10 mouse cellular contexts compared by ENCODE assay signal in the genomic region with DNA sequence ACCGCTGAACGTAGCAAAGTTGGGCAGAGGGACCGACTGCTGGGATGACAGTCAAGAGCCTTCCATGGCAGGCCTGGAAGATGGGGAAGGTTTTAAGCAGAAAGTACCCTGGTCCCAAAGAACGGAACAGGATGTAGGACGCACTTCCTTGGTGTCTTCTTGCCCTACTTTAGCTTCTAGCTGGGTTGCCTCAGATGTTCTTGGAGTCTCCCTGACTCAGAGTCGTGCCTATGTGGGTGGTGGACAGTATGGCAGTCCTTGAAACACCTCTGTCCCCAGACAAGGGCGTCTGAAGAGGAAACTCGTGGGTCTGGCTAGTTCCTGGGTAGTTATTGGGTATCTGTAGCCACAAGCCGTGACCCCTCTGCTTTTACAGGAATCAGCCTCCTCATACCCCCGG.
"Had no signal": no experiment of that assay in that cellular context is flagged by ENCODE, and none has a peak within 500 bp of the region (broad histone marks: within the 10 kb centered on the region; RNA-seq: fewer than 3 reads in every experiment).

No protein-coding gene starts in this region.

- DNase-seq: lung, adult 18-20 months; lung, embryonic 14.5 days; lung, postnatal 10 days; retina, postnatal 1 day; right cerebral cortex, postnatal 25 days; right cerebral cortex, postnatal 4 days; spleen, adult 18-20 months; thymus, adult 2 months; thymus, postnatal 25 days; thymus, postnatal 4 days had no signal
